Mouse (Mus musculus): ENCODE results near the gene Camk1d.

- TF ChIP-seq POLR2A (IDR thresholded peaks at IDR 0.05; ENCODE audit: extremely low read depth, insufficient read depth, low read length) (no peak), CTCF (IDR thresholded peaks at IDR 0.05; ENCODE audit: low read depth, low read length) (no peak)
Measured at GRCm38 (mm10) chr2:5411774-5412173, 302.5 kb downstream of the Camk1d start.
